Mouse (Mus musculus) monocyte, adult 59 days (primary cell): Measurements from ENCODE around the gene Gm20388. TPM values are rescaled to one million over a fixed set of nuclear protein-coding genes. Genes with fewer than 3 reads are reported as not detected.

Experiments used
- total RNA-seq, 2 experiments: library from RNA; stranded (reverse); gene quantifications; one replicate each; pipeline ENCODE4 v1.2.4; 2023

Gm20388 gene
- total RNA-seq, 2 experiments from 2014 or later, result 7.1 to 17.1 TPM

DNA sequence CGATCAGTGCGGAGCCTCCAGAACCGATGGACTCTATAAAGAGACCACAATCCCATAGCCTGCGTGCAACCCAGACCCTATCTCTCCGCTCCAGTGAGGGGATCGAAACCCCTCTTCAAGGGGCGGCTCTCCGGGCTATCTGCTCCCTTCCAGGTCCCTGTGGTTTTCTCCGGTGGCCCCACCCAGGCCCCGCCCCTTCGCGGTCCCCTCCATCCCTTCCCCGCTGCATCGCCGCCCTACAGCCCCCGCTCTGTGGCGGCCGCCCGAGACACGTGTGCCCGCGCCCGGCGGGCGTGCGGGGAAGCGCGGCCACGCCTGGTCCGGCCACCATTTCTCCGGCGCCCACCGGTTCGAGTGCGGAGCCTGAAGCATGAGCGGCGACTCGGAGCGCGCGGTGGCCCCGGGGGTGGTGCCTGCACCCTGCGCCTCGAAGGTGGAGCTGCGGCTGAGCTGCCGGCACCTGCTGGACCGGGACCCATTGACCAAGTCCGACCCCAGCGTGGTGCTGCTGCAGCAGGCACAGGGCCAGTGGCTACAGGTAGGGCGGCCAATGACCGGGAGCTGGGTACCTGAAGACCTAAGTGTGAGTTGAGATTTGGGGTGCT lies 3206.6 kb downstream of the Gm20388 start, which contains the start of gene Cpne7:
Cpne7 (plus strand) TSS at position 248 of the 605 bp plus-strand sequence.

DNA sequence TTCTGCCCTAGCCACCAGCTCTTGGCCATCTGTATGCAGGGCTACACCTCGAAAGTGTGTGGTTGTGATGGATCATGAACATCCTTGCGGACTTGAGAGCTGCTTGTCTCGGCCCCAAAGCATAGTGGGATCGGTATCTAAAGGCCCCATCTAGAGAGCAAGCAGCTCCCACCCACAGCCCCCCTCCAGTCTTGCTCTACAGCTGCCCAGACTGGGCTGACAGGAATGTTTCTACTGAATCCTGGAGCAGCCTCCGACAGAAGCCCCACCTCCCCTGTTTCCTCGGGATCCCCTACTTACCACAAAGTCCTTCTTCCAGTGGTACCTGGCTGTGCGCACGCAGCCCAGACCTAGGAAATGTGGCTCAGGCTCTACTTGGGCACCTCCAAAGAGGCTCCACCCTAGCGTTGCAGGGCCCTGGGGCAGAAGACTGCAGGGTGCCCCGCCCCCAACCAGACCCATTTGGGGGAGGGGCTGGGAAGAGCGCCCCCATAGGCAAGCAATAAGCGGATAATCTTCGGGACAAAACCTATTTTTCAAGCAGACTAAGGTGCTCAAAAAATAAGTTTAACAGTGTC lies 3247.3 kb downstream of the Gm20388 start, which contains the start of gene Sult5a1:
Sult5a1 (minus strand) TSS at position 428 of the 578 bp plus-strand sequence.

DNA sequence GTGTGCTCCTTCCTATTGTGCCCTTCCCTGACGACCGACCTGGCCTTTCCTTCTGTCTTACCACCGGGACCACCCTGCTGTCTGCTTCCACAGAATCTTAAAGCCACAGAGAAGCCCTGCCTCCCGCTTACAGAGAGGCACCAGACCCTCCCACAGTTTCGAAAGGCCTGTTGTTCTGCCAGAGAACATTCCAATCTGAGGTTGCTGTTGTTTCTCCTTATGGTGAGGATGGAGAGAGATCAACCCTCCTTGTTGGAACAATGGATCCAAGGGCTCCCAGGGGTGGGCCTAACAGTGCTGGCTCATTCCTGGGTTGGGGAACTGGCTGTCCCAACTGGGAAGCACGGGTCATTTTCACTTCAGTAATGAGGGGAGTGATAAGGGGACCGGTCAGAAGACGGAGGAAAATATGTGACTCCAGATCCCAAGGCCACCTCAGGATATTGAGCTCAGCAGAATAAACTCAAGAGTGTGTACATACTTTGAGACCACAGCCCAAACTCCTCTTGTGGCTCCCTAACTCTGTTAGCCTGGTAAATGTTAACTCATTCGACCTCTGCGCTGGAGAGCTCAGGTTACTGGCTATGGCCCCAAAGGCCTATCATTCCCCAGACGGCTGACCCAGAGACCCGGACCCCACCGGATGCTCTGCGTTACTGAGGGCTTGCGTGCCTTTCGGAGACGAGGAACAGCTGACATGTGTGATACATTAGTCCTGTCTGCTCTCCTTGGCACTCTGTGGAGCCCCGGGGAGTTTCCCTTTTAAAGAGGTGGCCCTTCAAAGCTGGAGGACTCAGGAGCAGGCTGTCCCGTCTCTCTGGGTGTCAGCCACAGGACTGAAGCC lies 3275.1 kb downstream of the Gm20388 start, which contains the start of gene Dpep1:
Dpep1 (plus strand) TSS at position 677 of the 844 bp plus-strand sequence.

DNA sequence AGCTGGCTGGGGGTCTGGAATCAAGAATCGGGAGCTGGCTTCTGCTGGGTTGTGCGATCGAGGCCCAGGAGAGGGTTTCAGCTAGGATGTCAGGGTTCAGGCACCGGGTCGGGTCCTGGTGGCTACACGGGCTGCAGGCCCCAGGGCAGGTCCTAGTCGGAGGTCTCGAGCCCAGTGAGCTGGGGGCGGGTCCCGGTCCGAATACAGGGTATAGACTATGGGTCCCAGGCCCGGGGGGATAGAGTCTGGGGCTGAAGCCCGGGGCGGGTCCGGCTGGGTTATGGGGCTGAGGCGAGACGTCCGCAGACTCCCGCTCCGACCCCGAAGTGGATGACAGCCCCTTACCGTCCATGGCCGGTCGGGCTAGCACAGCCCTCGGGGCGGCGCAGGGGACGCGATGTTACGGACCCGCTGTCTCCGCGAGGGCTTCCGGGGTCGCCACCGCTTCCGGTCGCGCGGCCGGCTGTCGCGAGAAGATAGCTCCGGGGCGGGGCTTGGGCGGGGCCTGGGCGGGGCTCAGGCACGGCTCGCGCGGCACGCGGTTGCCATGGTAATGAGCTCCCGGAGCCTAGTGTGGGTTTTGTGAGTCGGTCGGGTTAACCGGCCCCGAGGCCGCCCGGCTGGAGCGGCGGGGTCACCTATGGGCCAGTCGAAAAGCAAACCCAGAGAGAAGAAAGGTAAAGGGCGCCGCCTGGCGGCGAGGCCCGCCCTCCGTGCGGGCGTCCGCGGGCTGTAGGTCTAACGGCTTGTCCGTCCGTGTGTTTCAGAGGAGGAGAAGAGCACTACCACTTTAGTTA lies 3301.9 kb downstream of the Gm20388 start, which contains the start of the genes Chmp1a and Spata33:
Chmp1a (minus strand) TSS at position 443 of the 797 bp plus-strand sequence.
Spata33 (plus strand) TSS at position 512 of the 797 bp plus-strand sequence.

DNA sequence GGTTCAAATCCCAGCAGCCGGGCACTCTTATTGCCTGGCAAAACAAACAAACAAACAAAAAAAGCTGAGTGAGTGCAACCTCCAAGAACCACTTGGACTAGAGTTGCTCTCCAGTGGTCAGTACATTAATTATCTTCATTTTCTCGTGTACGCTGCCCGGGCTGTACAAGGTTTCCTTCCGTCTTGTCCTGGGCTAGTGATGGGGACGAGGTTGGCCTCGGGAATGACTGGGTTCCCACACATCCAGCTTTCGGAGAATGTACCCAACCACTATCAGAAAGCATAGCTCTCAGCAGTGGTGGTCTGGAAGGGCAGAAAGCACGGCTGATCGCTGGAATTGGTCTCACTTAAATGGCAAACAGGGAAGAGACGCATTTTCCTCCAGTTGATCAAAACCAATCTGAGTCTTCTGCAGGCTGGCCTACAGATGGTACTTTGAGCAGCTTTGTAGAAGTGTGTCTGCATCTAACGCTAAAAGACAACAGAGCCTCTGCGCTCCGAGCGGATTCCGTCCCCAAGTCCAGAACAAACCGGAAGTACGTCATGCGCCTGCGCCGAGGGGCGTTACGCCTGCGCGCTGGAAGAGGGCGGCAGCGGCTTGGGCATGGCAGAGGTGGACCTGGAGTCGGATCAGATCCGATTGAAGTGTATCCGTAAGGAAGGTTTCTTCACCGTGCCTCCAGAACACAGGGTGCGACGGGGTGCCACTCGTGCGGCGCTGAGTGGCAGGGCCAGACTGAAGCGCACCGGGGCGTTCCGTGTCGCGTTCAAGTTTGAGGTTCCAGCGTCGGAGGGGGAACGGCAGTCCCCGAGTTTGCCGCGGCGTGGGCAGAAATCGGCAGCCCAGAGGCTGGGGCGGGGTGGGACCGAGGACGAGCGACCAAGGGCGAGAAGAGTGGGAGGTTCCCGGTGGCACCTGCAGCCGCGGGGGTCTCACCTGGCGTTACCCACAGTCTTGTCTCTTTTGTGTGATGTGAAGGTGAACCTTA lies 3313.9 kb downstream of the Gm20388 start, which contains the start of gene Cdk10:
Cdk10 (plus strand) TSS at position 565 of the 989 bp plus-strand sequence.

DNA sequence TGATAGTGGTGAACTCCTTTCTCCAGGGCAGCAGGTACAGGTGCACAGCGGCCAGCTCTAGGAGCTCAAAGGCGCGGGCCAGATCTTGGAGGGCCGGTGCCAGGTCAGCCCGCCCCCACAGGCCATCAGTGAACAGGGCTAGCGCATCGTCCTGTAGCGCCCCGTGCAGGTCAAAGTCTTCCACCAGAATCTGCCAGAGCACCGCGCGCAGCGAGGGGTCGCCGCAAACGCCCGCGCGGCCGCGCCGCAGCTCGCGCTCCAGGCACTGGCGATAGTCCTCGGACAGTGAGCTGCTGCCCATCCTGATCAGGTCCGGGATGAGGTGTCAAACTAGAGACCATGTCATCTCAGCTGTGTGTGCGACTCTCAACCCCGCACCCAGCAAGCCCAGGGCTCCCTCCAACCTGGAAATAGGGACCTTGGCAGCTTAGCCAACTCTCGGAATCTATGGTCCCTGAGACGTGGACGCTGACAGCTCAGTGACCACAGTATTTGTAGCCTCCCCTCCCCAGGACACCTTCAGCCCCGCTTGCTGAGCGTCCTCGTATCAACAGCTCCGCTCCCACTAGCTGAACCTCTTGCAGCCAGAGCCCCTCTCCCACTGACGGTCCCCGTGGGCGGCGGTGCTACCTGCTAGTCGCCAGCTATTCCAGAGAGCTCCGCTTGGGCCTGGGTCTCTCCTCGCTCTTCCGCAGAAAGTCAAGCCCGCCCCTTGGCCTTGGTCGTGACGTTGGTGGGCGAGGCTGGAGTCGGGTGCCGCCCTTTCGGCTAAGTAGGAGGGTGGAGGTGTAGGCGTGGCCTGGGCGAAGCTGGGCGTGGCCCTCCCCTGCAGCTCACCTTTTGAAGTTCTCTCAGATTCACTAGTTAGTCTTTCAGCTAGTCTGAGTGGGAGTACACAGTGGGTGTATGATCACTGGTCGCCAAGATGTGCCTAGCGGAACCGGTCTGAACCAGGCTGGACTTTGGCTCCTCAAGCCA lies 3325.2 kb downstream of the Gm20388 start, which contains the start of gene Spata2l:
Spata2l (minus strand) TSS at position 714 of the 978 bp plus-strand sequence.

DNA sequence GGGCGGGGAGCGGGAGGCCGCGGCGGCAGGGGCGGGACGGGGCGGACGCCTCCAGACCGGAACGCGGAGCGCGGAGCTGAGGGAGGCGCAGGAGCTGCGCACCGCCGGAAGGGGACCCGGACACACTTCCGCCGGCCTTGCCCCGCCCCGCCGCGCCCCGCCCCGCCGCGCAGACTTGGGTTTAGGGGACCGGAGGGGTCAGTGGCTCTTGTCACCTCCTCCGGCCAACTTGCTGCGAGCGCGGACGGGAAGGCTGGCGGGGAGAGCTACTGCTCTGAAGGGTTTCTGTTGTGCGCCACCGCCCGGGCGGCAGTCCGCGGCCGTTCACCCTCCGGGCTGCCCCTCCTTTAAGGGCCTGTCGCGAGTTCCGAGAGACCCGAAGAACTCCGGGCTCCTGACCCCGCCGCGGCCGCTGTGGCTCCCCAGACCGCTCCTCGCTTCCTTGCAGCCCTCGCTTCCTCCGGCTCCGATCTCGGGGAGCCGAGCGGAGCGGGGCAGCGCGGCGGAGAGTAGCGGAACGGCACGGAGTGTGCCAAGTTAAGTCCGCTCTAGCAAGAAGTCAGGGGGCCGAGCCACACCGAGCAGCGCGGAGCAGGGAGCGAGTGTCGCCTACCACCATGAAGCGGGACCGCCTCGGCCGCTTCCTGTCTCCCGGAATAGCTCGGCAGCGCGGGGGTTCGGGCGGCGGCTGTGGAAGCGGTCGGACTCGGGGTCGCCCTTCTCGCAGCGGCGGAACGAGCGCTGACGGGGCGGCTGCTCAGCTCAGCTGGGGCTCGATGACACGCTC lies 3343.7 kb downstream of the Gm20388 start, which contains the start of the genes Zfp276 and Vps9d1:
Zfp276 (plus strand) TSS at position 97 of the 787 bp plus-strand sequence.
Vps9d1 (minus strand) TSS at position 250 of the 787 bp plus-strand sequence.

DNA sequence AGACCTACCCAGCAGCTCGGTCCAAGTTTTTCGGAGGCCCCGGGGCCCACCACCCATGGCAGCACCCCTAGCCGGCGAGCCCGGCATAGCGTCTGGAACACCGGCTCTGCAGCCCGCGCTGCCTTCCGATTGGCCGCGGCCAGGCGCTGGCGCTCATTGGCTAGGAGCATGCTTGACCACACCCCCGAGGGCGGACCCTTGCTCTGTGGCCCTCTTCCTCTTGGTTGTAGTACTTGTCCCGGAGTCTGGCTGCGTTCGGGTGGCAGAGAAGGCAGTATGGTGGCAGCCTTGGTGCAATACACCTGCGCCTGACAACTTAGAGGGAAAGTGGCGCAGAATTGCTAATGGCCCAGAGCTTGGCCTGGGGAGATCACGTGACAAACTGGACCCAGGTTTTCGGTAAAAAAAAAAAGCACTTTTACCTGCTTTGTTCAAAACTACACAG lies 3407.8 kb downstream of the Gm20388 start, which contains the start of gene Fanca:
Fanca (minus strand) TSS at position 110 of the 445 bp plus-strand sequence.

DNA sequence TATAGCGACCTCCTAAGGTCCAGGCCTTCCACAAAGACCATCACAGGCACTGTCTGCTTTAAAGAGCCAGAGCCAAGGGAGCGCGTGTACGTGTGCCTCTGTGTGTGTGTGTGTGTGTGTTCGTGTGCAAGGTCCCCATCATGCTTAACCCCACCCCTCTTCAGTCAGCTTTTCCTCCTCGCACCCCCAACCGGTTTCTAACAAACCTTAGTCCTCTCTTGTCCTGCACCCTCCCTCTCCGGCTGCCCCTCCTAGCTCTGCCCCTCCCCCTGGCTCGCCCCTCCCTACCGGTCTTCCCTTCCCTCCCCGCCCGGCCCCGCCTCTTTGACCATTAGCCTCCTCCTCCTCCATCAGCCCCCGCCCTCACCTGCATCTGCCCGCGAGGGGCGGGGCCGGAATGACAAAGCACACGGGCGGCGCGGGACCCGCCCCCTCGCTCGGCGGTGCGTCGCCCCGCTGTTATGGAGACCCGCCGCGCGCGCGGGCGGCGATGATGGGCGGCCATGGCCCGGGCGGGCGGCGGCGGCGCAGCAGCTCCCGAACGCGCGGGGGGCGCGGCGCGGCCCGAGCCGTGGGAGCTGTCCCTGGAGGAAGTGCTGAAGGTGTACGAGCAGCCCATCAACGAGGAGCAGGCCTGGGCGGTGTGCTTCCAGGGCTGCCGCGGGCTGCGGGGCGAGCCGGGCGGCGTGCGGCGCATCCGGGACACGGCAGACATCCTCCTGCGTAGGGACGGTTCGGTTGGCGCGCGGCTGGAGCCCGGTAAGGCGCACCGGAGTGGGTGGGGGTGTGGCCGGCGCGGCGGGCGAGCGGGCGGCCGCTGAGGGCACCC lies 3421.8 kb downstream of the Gm20388 start, which contains the start of gene Spire2:
Spire2 (plus strand) TSS at position 452 of the 829 bp plus-strand sequence.

DNA sequence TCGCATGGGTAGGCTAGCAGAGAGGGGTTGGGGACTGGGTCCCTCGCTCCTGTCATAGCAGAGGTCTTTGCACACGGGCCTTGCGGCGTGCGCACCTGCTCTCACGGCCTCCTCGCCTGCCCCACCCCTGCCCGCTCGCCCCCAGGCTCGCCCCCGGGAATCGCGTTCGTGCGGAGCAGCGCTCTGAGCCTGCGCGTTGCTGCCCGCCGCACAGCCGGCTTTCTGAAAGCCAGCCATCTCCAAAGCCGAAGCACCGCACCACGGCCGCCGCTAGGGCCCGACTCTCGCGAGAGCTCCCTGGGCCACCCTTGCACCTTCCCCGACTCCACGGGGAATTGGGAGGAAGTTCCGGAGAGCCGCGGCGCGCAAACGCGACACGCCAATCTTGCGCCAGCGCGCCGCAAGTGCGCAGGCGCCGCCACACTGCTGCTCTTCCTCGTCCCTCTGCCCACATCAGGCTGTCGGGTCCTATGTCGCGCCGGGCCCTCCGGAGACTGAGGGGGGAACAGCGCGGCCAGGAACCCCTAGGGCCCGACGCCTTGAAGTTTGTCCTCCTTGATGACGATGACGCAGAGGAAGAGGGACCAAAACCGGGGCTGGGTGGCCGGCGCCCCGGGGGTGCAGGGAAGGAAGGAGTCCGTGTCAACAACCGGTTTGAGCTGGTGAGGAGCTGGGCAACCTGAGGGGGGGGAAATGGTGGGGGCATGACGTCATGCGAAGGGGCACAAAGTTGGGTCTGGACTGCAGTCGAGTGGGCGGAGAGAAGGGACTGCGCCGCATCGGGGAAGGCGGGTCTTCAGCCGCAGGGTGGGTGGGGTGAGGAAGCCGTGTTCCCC lies 3463.0 kb downstream of the Gm20388 start, which contains the start of gene Tcf25:
Tcf25 (plus strand) TSS at position 351 of the 836 bp plus-strand sequence.

DNA sequence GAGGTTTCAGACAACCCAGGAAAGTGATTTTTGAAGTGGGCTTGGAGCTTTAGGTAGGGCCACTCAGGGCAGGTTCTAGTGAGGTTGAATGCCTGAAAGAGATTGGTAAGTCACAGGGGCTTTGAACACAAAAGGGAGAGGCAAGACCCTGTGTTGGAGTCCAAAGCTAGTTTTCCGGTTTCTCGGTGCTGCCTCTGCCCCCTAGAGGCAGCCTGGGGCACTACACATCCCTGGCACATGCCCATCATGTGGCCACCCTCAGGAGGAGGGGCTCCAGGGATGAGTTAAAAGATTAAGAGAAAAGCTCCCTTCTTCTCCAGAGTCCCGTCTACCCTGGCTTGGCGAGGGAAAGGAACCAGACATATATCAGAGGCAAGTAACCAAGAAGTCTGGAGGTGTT lies 3496.1 kb downstream of the Gm20388 start, which contains the start of gene Mc1r:
Mc1r (plus strand) TSS at position 322 of the 400 bp plus-strand sequence.

DNA sequence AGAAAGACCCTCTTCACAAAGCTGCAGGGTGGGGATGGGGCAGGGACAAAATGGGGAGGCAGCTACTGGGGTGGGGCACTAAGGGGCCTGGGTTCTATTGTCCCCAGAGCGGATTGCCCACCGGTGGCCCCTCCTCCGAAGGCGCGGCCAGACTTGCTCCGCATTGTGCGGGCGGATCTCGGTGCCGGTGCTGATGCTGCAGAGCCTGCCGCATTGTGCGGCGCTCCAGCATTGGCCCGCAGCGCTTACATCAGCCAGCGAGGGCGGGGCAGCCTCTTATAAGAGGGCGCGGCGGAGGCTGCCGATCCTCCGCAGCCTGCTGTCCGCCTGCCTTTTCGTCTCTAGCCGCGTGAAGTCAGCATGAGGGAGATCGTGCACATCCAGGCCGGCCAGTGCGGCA lies 3500.6 kb downstream of the Gm20388 start, which contains the start of gene Tubb3:
Tubb3 (plus strand) TSS at position 179 of the 400 bp plus-strand sequence.

DNA sequence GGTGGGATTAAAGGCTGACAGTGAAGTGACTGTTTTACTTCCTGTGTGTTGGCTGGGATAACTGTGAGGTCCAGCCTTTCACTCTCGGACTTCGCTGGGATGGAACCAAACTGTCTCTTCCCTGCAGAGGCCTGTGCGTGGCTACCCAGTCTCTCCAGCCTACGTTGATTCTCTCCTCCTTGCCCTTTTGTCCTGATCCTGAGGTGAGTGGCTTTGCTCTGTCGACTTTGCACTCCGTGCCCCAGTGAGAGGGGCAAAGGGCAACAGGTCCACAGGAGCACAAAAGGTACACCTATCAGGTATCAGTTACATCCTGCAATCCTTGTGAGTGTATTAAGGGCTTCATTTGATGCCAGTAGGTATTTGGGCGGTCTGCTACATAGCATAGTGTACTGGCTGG lies 3512.8 kb downstream of the Gm20388 start, which contains the start of gene Def8:
Def8 (plus strand) TSS at position 87 of the 400 bp plus-strand sequence.

DNA sequence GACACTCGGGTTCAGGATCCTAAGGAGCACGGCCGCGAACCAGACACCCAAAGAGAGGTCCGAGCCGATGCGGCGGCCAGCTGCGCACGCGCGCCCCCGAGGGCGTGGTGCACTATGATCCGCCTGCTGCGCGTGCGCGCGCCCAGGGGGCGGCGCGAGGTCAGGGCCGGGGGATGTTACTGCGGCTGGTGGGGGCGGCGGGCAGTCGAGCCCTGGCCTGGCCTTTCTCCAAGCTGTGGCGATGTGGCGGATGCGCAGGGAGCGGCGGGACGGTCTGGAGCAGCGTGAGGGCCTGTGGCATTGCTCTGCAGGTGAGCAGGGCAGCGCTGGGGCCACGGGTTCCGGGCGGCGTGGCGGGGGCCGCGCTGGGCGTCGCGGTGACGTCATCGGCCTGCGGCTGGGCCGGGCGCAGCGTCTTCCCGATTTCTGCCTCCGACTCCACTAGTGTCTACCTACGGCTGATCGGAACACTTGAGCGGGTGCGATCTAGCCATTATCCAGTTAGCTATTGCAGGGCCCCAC lies 3567.2 kb downstream of the Gm20388 start, which contains the start of gene Afg3l1:
Afg3l1 (plus strand) TSS at position 167 of the 522 bp plus-strand sequence.

DNA sequence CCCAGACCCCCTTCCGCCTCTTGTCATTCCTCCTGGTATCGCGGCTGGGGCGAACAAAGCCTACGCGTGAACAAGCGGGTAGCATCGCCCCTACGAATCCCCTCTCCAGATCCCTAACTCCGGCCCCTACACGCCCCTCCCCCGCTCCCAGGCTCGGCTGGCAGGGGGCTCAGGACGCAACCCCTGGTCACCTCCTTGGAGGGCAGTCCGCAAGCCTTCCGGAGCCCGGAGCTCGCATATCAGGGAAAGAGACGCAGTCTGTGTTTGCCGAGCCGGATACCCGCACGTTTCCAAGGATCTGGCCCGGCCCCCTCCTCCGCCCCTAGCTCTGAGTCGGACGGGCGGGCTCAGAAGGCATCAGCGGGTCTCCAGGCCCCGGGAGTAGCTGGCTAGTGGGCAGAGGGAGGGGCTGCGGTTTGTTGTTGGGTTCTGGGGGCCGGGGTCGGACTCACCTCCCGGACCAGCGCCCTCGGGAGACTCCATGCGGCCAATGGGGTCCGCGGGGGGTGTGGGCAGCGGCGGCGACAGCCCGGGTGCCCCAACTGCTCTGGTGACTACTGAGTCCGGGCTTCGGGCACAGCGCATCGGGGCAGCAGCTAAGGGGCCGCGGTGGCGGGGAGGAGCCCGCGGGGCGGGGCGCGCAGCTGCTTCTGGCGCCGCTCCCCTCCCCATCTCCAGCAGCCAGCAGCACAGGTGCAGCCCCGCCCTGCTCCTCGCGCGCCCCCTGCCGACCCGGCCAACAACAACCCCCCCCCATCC lies 3604.3 kb downstream of the Gm20388 start, which contains the start of gene Dbndd1:
Dbndd1 (minus strand) TSS at position 683 of the 759 bp plus-strand sequence.

